Mouse (Mus musculus) cerebellum, adult 2 months (tissue): ENCODE data around the gene Il23a. TPM values are rescaled to one million over a fixed set of nuclear protein-coding genes. Genes with fewer than 3 reads are reported as not detected.

Experiments
- DNase-seq, 2 experiments: peaks; one replicate each; pipeline ENCODE4 v3.0.0; 2021
- H3K27ac ChIP-seq: fragments of 200-500 bp; 2 replicates; pipeline ENCODE4 v1.5.1; 2012; ENCODE audit warnings: low read length, control low read depth, inconsistent platforms; ENCODE audit not compliant: insufficient read depth
- H3K27me3 ChIP-seq: fragments of 200-500 bp; 2 replicates; pipeline ENCODE4 v1.6.1; 2012; ENCODE audit warnings: inconsistent platforms, mild to moderate bottlenecking, low read length, moderate library complexity; ENCODE audit not compliant: control insufficient read depth, insufficient read depth
- H3K4me1 ChIP-seq: fragments of 200-500 bp; 2 replicates; pipeline ENCODE4 v1.6.1; 2011; ENCODE audit warnings: low read length; ENCODE audit not compliant: control insufficient read depth, insufficient read depth
- H3K4me3 ChIP-seq: fragments of 200-500 bp; replicated peaks from 2 replicates; pipeline ENCODE3; 2011; ENCODE audit warnings: mild to moderate bottlenecking, low read depth, low read length, control low read depth; ENCODE audit not compliant: insufficient read depth
- CTCF ChIP-seq: fragments of 200-500 bp; IDR thresholded peaks from 2 replicates; pipeline ENCODE4 v1.5.1; 2011; ENCODE audit warnings: low read depth, mild to moderate bottlenecking, control low read depth, low read length, moderate library complexity, borderline replicate concordance; ENCODE audit not compliant: insufficient read depth
- POLR2A ChIP-seq: fragments of 200-500 bp; IDR thresholded peaks from 2 replicates; pipeline ENCODE4 v1.6.1; 2011; ENCODE audit warnings: low read length, control low read depth, borderline replicate concordance; ENCODE audit not compliant: insufficient read depth
- WGBS: fragments of 180-500 bp; shearing (Covaris S2); methylation state at CpG from one replicate; pipeline ENCODE4 v1.1.7; 2018; 5-methylcytosine and 5-hydroxymethylcytosine counted together
- polyA plus RNA-seq: library from polyadenylated mRNA; depleted of rRNA; stranded (reverse); fragments of >200 nt; gene quantifications from 2 replicates; pipeline ENCODE4 v1.2.3, GENCODE M21; 2012; rRNA removed

Gene Il23a
- 1.2 and 1.8 TPM in 2 replicates for polyA plus RNA-seq

GRCm38 (mm10) chr10:128298702-128299171 is at the start of gene Il23a:
Gene Il23a (minus strand): TSS chr10:128298752.
- TF ChIP-seq CTCF (no peak), POLR2A (no peak)
- WGBS: 80% methylated on average over 11 of the region's 11 CpGs
- H3K4me3 ChIP-seq: no peak within 1 kb of the TSS
- no peaks in the 10 kb centered on the region for H3K27me3 ChIP-seq
- H3K27ac ChIP-seq: peak within 1 kb of the TSS; percentile 52
- peaks cover 11% of the 10 kb centered on the region for H3K4me1 ChIP-seq
- DNase-seq: no peak

DNA sequence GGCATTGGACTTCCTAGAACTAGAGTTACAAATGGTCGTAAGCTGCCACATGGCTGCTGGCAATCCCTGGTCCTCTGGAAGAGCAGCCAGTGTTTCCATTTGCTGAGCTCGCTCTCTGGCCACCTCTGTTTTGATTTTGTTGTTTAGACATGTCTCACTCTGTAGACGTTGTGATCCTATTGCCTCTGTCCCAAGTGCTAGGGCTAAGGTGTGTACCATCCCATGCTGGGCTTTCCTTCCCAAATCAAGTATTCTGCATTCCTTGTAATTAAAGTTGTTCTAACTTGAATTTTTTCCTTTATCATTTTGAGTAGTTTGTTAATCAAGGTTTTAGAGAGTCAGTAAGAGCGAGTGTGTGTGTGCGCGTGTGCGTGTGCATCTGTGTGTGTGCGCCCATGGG is 49.0 kb upstream of the Il23a start:
- WGBS: 79% methylated on average over 8 of the region's 8 CpGs
- no peak for DNase-seq
- H3K27me3 ChIP-seq: no peaks in the 10 kb centered on the region
- no peak overlapping the region for H3K4me3 ChIP-seq
- no peak overlapping the region for H3K27ac ChIP-seq
- no peak for TF ChIP-seq POLR2A
- H3K4me1 ChIP-seq: no peaks in the 10 kb centered on the region; the same call in 1 of the 2 replicates

DNA sequence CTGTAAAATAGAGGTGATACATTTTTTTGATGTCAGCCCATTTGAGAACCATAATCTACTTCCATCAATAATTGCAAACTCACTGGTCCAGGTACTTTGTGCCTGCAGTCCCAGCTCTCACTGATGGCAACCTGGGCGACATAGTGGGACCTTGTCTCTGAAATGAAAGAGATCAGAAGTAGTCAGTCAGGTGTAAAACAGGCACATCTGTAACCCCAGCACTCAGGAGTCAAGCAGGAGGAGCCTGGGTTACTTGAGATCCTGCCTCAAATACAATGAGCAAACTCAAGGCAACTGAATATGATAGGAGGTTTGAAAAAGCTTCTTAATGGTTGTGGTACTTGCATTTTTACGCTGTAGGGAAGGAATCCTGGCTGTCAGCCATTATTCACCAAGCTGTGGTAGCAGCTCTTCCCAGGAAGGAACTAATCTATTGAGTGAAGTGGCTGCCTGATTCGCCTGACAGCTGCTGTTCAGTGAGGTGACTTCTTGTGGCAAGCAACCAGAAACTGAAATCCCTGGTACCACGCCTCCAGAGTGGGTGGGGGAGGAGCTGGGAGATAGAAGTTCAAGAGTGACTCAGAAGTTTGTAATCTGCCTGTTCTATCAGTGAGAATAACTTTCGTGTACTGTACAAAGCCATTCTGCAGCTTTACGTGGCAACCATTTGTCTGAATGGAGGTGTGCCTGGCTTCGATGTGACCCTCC is 46.2 kb upstream of the Il23a start:
- H3K27ac ChIP-seq: peak overlapping the region; percentile 0; the same call in 1 of the 2 replicates

DNA sequence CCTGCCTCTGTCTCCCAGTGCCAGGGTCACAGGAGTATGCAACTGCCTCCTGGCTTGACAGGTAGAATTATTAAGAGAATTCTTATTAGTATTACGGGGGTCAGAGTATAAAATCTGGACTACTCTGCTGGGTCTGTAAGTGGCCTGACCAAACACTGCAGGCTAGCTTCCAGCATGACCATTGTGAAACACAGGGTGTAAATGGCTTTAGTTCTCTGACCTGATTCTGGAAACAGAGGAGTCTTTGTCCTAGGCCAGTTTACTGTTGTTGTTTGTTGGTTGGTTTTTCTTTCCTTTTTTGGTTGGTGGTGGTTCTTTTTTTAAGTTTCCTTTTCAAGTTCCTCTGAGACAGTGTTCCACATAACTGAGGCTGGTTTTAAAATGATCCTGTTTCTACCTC is 44.9 kb upstream of the Il23a start:
- H3K4me3 ChIP-seq: no peak overlapping the region
- WGBS: 70% methylated on average over 1 of the region's 1 CpGs
- H3K4me1 ChIP-seq: peaks cover 3% of the 10 kb centered on the region; the same call in 1 of the 2 replicates
- no peak for TF ChIP-seq POLR2A
- no peak for TF ChIP-seq CTCF
- H3K27ac ChIP-seq: no peak overlapping the region; the same call in 1 of the 2 replicates
- no peaks in the 10 kb centered on the region for H3K27me3 ChIP-seq
- no peak for DNase-seq

More for the DNA sequence above, 46.2 kb upstream of the Il23a start:
- Histone ChIP-seq H3K4me1 (no peaks in the 10 kb centered on the region; the same call in 1 of the 2 replicates), H3K4me3 (no peak overlapping the region), H3K27me3 (no peaks in the 10 kb centered on the region)
- WGBS: 15% methylated on average over 7 of the region's 7 CpGs
- TF ChIP-seq POLR2A: no peak
- TF ChIP-seq CTCF: no peak
- DNase-seq: peak in 1 of 2 experiments; percentile 40

GRCm38 (mm10) chr10:128340257-128340656 is 41.7 kb upstream of the Il23a start:
- Histone ChIP-seq H3K27me3 (no peaks in the 10 kb centered on the region), H3K4me3 (no peak overlapping the region), H3K4me1 (peaks cover 3% of the 10 kb centered on the region; the same call in 1 of the 2 replicates), H3K27ac (no peak overlapping the region)
- TF ChIP-seq POLR2A (no peak), CTCF (peak; percentile 9; the same call in 1 of the 2 replicates)
- no peak for DNase-seq
- WGBS: 73% methylated on average over 2 of the region's 2 CpGs

DNA sequence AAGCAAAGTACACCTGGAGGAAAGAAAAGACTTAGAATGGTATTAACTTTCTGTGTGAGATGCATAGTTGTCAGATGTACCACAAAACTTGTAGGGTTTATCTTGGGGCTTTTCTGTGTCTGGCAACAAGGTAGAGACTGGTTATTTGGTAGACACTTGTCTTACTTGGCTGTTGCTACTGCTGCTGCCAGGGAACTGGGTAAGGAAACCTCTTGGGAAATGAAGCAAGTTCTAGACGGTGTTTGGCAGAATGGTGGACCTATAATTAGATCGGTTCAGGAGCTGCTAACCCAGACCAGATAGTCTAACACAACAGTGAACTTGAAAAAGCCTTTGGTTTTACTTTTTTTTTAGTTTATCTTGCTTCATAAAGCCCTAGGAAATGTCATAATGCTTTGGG is 40.4 kb upstream of the Il23a start:
- no peak overlapping the region for H3K27ac ChIP-seq
- peak overlapping the region; percentile 83 for H3K4me3 ChIP-seq
- peaks cover 3% of the 10 kb centered on the region; the same call in 1 of the 2 replicates for H3K4me1 ChIP-seq
- WGBS: 7% methylated on average over 2 of the region's 2 CpGs
- DNase-seq: no peak
- no peaks in the 10 kb centered on the region for H3K27me3 ChIP-seq
- TF ChIP-seq POLR2A (no peak), CTCF (no peak)

GRCm38 (mm10) chr10:128338415-128338814 is 39.9 kb upstream of the Il23a start:
- 8% methylated on average over 5 of the region's 5 CpGs for WGBS
- peaks cover 3% of the 10 kb centered on the region; the same call in 1 of the 2 replicates for H3K4me1 ChIP-seq
- H3K27ac ChIP-seq: peak overlapping the region; percentile 82
- no peaks in the 10 kb centered on the region for H3K27me3 ChIP-seq
- no peak for DNase-seq
- H3K4me3 ChIP-seq: peak overlapping the region; percentile 83
- TF ChIP-seq POLR2A (no peak), CTCF (no peak)

GRCm38 (mm10) chr10:128337306-128338181 is 39.0 kb upstream of the Il23a start, which contains the start of gene Cs:
Gene Cs (plus strand): TSS chr10:128337734.
- Histone ChIP-seq H3K27me3 (no peaks in the 10 kb centered on the region), H3K4me1 (peaks cover 3% of the 10 kb centered on the region; the same call in 1 of the 2 replicates), H3K4me3 (peak within 1 kb of the TSS; percentile 92), H3K27ac (peak within 1 kb of the TSS; percentile 82)
- DNase-seq: peak; percentile 96 to 98
- whole genome bisulfite sequencing: under 1% methylated on average over 61 of the region's 61 CpGs
- TF ChIP-seq CTCF: no peak
- peak; percentile 70 for TF ChIP-seq POLR2A
